Mouse (Mus musculus) heart, postnatal 4 days (tissue): Measurements from ENCODE around the gene Nbeal1. TPM values are rescaled to one million over a fixed set of nuclear protein-coding genes. Genes with fewer than 3 reads are reported as not detected.

Source experiments
- DNase-seq: peaks from one replicate; pipeline ENCODE4 v3.0.0; 2021
- total RNA-seq, 2 experiments: library from RNA; stranded (reverse); gene quantifications; 2 replicates each; pipeline ENCODE4 v1.2.3; 2021

The Nbeal1 gene
- total RNA-seq, 2 experiments from 2014 or later: 39.4 to 43.8 TPM

GRCm38 (mm10) chr1:60344670-60345069 lies 164.3 kb downstream of the Nbeal1 start:
- no peak for DNase-seq

GRCm38 (mm10) chr1:60345712-60346111 lies 165.3 kb downstream of the Nbeal1 start:
- DNase-seq: no peak

- no peak for DNase-seq
Observed at GRCm38 (mm10) chr1:60352786-60353185, 172.4 kb downstream of the Nbeal1 start.

GRCm38 (mm10) chr1:60361626-60362025 lies 181.2 kb downstream of the Nbeal1 start:
- no peak for DNase-seq

- no peak for DNase-seq
Observed at GRCm38 (mm10) chr1:60376556-60376955, 196.2 kb downstream of the Nbeal1 start.

- DNase-seq: no peak
Observed at GRCm38 (mm10) chr1:60381910-60382309, 201.5 kb downstream of the Nbeal1 start.

Other genes with a start within 250 kb of the Nbeal1 start
- 1 to 10 TPM; 1.0 to 1.4 TPM for gene Ica1l, start 137.4 kb upstream of the Nbeal1 start, total RNA-seq
- gene Carf, start 82.4 kb upstream of the Nbeal1 start, total RNA-seq: 10 to 100 TPM; 10.5 to 10.6 TPM
- gene Wdr12, start 82.0 kb upstream of the Nbeal1 start, total RNA-seq: 10 to 100 TPM; 12.3 to 15.5 TPM
- 10 to 100 TPM; 19.7 to 19.9 TPM for gene Cyp20a1, start 162.7 kb downstream of the Nbeal1 start, total RNA-seq
- gene Abi2, start 229.0 kb downstream of the Nbeal1 start, total RNA-seq: 10 to 100 TPM; 40.6 to 47.6 TPM